Mouse (Mus musculus) ovary, adult 2 months (tissue): ENCODE data around the gene Ascl3. TPM values are rescaled to one million over a fixed set of nuclear protein-coding genes. Genes with fewer than 3 reads are reported as not detected.

Source experiments
- polyA plus RNA-seq: library from polyadenylated mRNA; depleted of rRNA; stranded (reverse); fragments of >200 nt; gene quantifications from 2 replicates; pipeline ENCODE4 v1.2.3, GENCODE M21; 2012; rRNA removed

The Ascl3 gene
- 0.26 TPM in 1 of 2 replicates, not detected in the other for polyA plus RNA-seq

GRCm38 (mm10) chr7:109731626-109732025 is at the start of gene Ascl3:
Gene Ascl3, minus strand, starts transcription at chr7:109731726.

DNA sequence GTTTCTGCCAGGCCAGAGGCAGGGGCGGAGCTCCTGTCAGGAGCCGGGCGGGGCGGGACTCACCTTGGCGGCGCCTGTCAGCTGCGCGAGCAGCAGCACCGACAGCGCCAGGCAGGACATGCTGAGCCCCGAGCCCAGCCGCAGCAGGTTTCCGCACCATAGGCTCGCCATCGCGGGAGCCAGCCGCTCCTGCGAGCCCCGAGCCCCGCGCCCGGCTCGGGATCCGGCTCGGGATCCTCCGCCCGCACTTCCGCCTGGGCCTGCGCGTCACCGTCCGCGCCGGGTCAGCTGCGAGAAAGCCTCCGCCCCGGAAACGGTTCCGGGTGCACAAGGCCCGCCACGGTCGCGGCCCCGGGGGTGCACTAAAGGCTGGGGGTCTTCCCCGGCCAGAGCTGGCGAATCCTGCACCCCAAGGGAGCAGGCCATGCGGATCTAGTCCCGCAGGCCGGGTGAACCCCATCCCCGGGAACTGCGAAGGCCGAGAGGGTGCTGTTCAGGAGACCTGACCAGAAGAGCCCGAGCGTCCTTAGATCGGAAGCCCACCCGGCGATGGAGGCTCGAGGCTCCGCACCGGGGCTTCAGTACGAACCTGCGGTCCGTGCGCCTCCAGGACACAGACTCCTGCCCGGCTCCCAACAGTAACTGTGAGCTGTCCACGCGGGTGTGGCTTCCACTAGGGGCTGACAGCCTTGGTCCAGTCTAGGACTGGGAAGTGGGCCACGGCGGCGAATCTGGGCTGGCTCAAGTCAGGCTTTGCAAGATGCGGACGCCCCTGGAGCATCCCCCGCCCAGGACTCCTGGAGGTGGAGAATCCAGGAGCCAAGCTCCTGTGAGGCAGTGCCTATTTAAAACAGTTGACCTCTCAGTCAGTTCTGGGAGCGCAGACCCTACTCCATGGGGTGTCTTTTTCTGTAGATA is 20.7 kb upstream of the Ascl3 start, which contains the start of gene Tmem9b:
Gene Tmem9b, minus strand, starts transcription at position 868 of the 918 bp plus-strand sequence.

DNA sequence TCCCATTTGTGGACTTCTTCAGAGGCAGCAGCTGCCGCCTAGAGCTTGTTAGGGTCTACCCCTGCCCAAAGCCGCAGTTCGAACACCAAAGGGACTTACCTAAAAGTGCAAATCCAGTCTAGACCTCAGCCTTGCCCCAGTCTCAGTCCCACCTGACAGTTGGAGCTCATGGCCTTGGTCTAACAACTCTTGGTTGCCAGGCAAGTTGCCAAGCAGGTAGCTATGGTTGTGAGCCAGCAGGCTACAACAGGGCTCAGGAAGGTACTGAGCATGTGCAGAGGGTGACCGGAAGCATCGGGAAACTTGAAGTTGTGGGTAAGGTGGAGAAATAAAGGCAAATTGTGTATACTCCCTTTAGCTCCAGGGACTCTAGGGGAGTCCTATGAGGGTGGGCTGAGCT is 7.8 kb downstream of the Ascl3 start, which contains the start of gene BC051019:
Gene BC051019, minus strand, starts transcription at position 154 of the 400 bp plus-strand sequence.

GRCm38 (mm10) chr7:109703190-109704015 is 28.1 kb downstream of the Ascl3 start, which contains the start of the genes St5 and Akip1:
Gene St5, minus strand, starts transcription at chr7:109703605.
Gene Akip1, plus strand, starts transcription at chr7:109703690.

Other genes starting within 250 kb of the Ascl3 start
- 0.29 and 0.31 TPM in 2 replicates for gene Trim66, start 223.6 kb downstream of the Ascl3 start, polyA plus RNA-seq
- gene Rpl27a, start 212.6 kb downstream of the Ascl3 start, polyA plus RNA-seq, result 707 and 743 TPM in 2 replicates
- gene St5, start 28.1 kb downstream of the Ascl3 start, polyA plus RNA-seq, result 65.5 and 73.8 TPM in 2 replicates
- gene Akip1, start 28.0 kb downstream of the Ascl3 start, polyA plus RNA-seq, result 11.1 and 13.8 TPM in 2 replicates
- gene BC051019, start 7.9 kb downstream of the Ascl3 start, polyA plus RNA-seq, result 12.5 and 13.2 TPM in 2 replicates
- 24.8 and 25.9 TPM in 2 replicates for gene Tmem9b, start 21.1 kb upstream of the Ascl3 start, polyA plus RNA-seq
- 0.05 and 0.63 TPM in 2 replicates for gene Nrip3, start 50.3 kb upstream of the Ascl3 start, polyA plus RNA-seq
- gene Scube2, start 134.0 kb upstream of the Ascl3 start, polyA plus RNA-seq, result 2.0 TPM in 2 replicates
- 111 and 113 TPM in 2 replicates for gene Dennd5a, start 228.7 kb upstream of the Ascl3 start, polyA plus RNA-seq